Comparison of ENCODE assay signal across 29 mouse cellular contexts in the genomic region with DNA sequence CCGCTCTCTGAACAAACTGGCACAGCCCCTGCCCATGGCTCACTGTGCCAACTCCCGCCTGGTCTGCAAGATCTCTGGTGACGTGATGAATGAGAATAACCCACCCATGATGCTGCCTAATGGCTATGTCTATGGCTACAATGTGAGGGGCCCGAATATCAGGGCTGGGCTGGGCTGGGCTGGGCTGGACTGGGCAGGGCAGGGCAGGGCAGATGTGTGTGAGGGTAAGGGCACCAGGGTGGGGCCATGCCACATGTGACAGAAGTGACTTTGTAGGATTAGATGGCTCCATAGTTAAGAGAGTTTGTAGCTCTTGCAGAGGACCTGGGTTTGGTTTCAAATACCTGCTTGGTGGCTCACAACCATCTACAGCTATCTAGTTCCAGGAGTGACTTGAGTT. TPM values are rescaled to one million over a fixed set of nuclear protein-coding genes. Genes with fewer than 3 reads are reported as not detected.
DNase-seq lines count a peak whose midpoint lies in the region; ATAC-seq and TF ChIP-seq lines count a peak whose summit lies in the region.
"Had no signal": no experiment of that assay in that cellular context is flagged by ENCODE, and none has a peak within 500 bp of the region (broad histone marks: within the 10 kb centered on the region; RNA-seq: fewer than 3 reads in every experiment).

No protein-coding gene starts in this region.

- H3K9ac ChIP-seq in liver, embryonic 11.5 days (ENCODE audit: low read depth, low read length) = no peak overlapping the region
- H3K9ac ChIP-seq in MEL (ENCODE audit: control insufficient read depth, low read depth, low read length, poor library complexity, severe bottlenecking) = no peak overlapping the region
- peak overlapping the region; percentile 27; the same call in 1 of the 2 replicates for H3K9ac ChIP-seq in liver, embryonic 15.5 days
- H3K9ac ChIP-seq: embryonic facial prominence, embryonic 15.5 days; forebrain, embryonic 15.5 days; hindbrain, embryonic 13.5 days; kidney, embryonic 15.5 days; limb, embryonic 15.5 days; midbrain, embryonic 15.5 days had no signal

- H3K4me1 ChIP-seq in liver, embryonic 11.5 days (replicated peaks; ENCODE audit: control insufficient read depth, insufficient read depth, low read length) = no peaks in the 10 kb centered on the region
- H3K4me1 ChIP-seq in MEL (ENCODE audit: control insufficient read depth in 1 of 2, insufficient read depth in 2 of 2, low read length in 2 of 2) = no peaks in the 10 kb centered on the region
- H3K4me1 ChIP-seq in erythroblast, embryonic 14.5 days (ENCODE audit: control insufficient read depth) = peaks cover 44% of the 10 kb centered on the region
- H3K4me1 ChIP-seq in liver, embryonic 15.5 days (replicated peaks) = peaks cover 26% of the 10 kb centered on the region
- no peaks in the 10 kb centered on the region for H3K4me1 ChIP-seq in lung, adult 2 months (ENCODE audit: control insufficient read depth, insufficient read depth, low read length)
- H3K4me1 ChIP-seq: embryonic facial prominence, embryonic 10.5 days; embryonic facial prominence, embryonic 15.5 days; forebrain, embryonic 10.5 days; forebrain, embryonic 15.5 days; hindbrain, embryonic 13.5 days; kidney, embryonic 15.5 days; limb, embryonic 15.5 days; midbrain, embryonic 15.5 days had no signal

- DNase-seq in liver (peak; percentile 57), MEL (ENCODE audit: low read depth, low spot score) (no peak)
- DNase-seq in liver, embryonic 11.5 days (ENCODE audit: low spot score) = no peak
- DNase-seq in thymus, adult 18-20 months = no peak
- no peak for DNase-seq in heart, postnatal 10 days
- DNase-seq in lung, adult 2 months = no peak
- DNase-seq: cerebellum, adult 11-12 months; gastrocnemius, postnatal 25 days; heart, adult 11 months; kidney, adult 11 months; layer of hippocampus, postnatal 36 days; left cerebral cortex, postnatal 4 days; right cerebral cortex, adult 18-20 months; thymus, adult 2 months; thymus, postnatal 36 days had no signal

- H3K36me3 ChIP-seq in liver, embryonic 11.5 days (ENCODE audit: control insufficient read depth, insufficient read depth, low read length) = peaks cover 27% of the 10 kb centered on the region
- H3K36me3 ChIP-seq in MEL (ENCODE audit: control insufficient read depth in 1 of 2, insufficient read depth in 2 of 2, low read length in 2 of 2) = peaks cover 0 to 28% of the 10 kb centered on the region in 2 experiments; a peak in 2 of 4 replicates
- peaks cover 81% of the 10 kb centered on the region for H3K36me3 ChIP-seq in erythroblast, embryonic 14.5 days (ENCODE audit: control insufficient read depth)
- H3K36me3 ChIP-seq in liver, embryonic 15.5 days (replicated peaks) = peaks cover 75% of the 10 kb centered on the region

- no peaks in the 10 kb centered on the region for H3K27me3 ChIP-seq in liver, embryonic 11.5 days (replicated peaks; ENCODE audit: control insufficient read depth, insufficient read depth, low read length)
- H3K27me3 ChIP-seq in MEL (ENCODE audit: control insufficient read depth in 1 of 2, insufficient read depth in 2 of 2, low read length in 2 of 2) = no peaks in the 10 kb centered on the region
- H3K27me3 ChIP-seq in erythroblast, embryonic 14.5 days (ENCODE audit: control insufficient read depth) = no peaks in the 10 kb centered on the region
- no peaks in the 10 kb centered on the region for H3K27me3 ChIP-seq in liver, embryonic 15.5 days
- H3K27me3 ChIP-seq: embryonic facial prominence, embryonic 15.5 days; forebrain, embryonic 15.5 days; hindbrain, embryonic 13.5 days; kidney, embryonic 15.5 days; limb, embryonic 15.5 days; megakaryocyte, embryonic 14.5 days; midbrain, embryonic 15.5 days had no signal

- intact Hi-C loops in heart, postnatal 10 days (cut with DNase I) = no loop called here

- no peak for ATAC-seq in liver, embryonic 11.5 days (replicated peaks; ENCODE audit: low FRiP score)
- peak; percentile 89 for ATAC-seq in liver, embryonic 15.5 days (ENCODE audit: insufficient read depth)
- ATAC-seq: forebrain, embryonic 15.5 days; inflammation-experienced regulatory T-cells, adult 6 months had no signal

- TF ChIP-seq CTCF in MEL (IDR thresholded peaks at IDR 0.05 in 2 of 3, conservative IDR thresholded peaks at IDR 0.05 in 1 of 3; ENCODE audit: control insufficient read depth in 1 of 3, insufficient read depth in 1 of 3, low read depth in 2 of 3, low read length in 3 of 3, poor library complexity in 1 of 3, severe bottlenecking in 1 of 3) = no peak
- no peak for TF ChIP-seq CTCF in lung, adult 2 months (IDR thresholded peaks at IDR 0.05; ENCODE audit: insufficient read depth, low read length)

- H3K27ac ChIP-seq in liver, embryonic 11.5 days (ENCODE audit: low read depth, low read length) = no peak overlapping the region
- H3K27ac ChIP-seq in MEL (ENCODE audit: control insufficient read depth, low read depth, low read length) = no peak overlapping the region
- peak overlapping the region; percentile 73 for H3K27ac ChIP-seq in liver, embryonic 15.5 days (replicated peaks)
- H3K27ac ChIP-seq: embryonic facial prominence, embryonic 10.5 days; embryonic facial prominence, embryonic 15.5 days; forebrain, embryonic 10.5 days; forebrain, embryonic 15.5 days; hindbrain, embryonic 13.5 days; kidney, embryonic 15.5 days; layer of hippocampus, adult 2 months; limb, embryonic 15.5 days; midbrain, embryonic 15.5 days had no signal

- TF ChIP-seq POLR2A in MEL (IDR thresholded peaks at IDR 0.05; ENCODE audit: control insufficient read depth in 1 of 2, insufficient read depth in 1 of 2, low read depth in 1 of 2, low read length in 2 of 2, poor library complexity in 1 of 2) = no peak
- TF ChIP-seq POLR2A in lung, adult 2 months (IDR thresholded peaks at IDR 0.05; ENCODE audit: borderline replicate concordance, extremely low read depth, low read depth, low read length) = no peak

- no peak overlapping the region for H3K4me3 ChIP-seq in liver, embryonic 11.5 days (ENCODE audit: low read depth, low read length)
- no peak overlapping the region for H3K4me3 ChIP-seq in MEL (ENCODE audit: control insufficient read depth in 1 of 2, insufficient read depth in 1 of 2, low read depth in 2 of 2, low read length in 2 of 2)
- peak overlapping the region; percentile 40 for H3K4me3 ChIP-seq in erythroblast, embryonic 14.5 days (replicated peaks)
- peak overlapping the region; percentile 7 for H3K4me3 ChIP-seq in liver, embryonic 15.5 days (replicated peaks)
- H3K4me3 ChIP-seq in lung, adult 2 months (replicated peaks; ENCODE audit: extremely low read depth, low read depth, low read length) = no peak overlapping the region
- H3K4me3 ChIP-seq: embryonic facial prominence, embryonic 10.5 days; embryonic facial prominence, embryonic 15.5 days; forebrain, embryonic 10.5 days; forebrain, embryonic 15.5 days; hindbrain, embryonic 13.5 days; kidney, embryonic 15.5 days; layer of hippocampus, adult 2 months; limb, embryonic 15.5 days; megakaryocyte, embryonic 14.5 days; midbrain, embryonic 15.5 days had no signal

- TF ChIP-seq RAD21 in MEL (IDR thresholded peaks at IDR 0.05; ENCODE audit: low read depth, low read length) = no peak

- no peaks in the 10 kb centered on the region for H3K9me3 ChIP-seq in liver, embryonic 11.5 days (ENCODE audit: control insufficient read depth, low read length)
- H3K9me3 ChIP-seq in MEL (replicated peaks; ENCODE audit: insufficient read depth, low read length) = no peaks in the 10 kb centered on the region
- no peaks in the 10 kb centered on the region for H3K9me3 ChIP-seq in erythroblast, embryonic 14.5 days (ENCODE audit: control insufficient read depth, low read length)
- no peaks in the 10 kb centered on the region for H3K9me3 ChIP-seq in liver, embryonic 15.5 days (replicated peaks)
- H3K9me3 ChIP-seq: embryonic facial prominence, embryonic 10.5 days; embryonic facial prominence, embryonic 15.5 days; forebrain, embryonic 10.5 days; forebrain, embryonic 15.5 days; hindbrain, embryonic 13.5 days; kidney, embryonic 15.5 days; limb, embryonic 15.5 days; megakaryocyte, embryonic 14.5 days; midbrain, embryonic 15.5 days had no signal

- H3K79me2 ChIP-seq in MEL (ENCODE audit: control insufficient read depth, insufficient read depth, low read length, poor library complexity) = no peaks in the 10 kb centered on the region

- no peak overlapping the region for H3K4me2 ChIP-seq in liver, embryonic 11.5 days
- H3K4me2 ChIP-seq in liver, embryonic 15.5 days = peak overlapping the region; percentile 49
- H3K4me2 ChIP-seq: embryonic facial prominence, embryonic 15.5 days; forebrain, embryonic 15.5 days; heart, embryonic 11.5 days; hindbrain, embryonic 13.5 days; kidney, embryonic 15.5 days; limb, embryonic 15.5 days; midbrain, embryonic 15.5 days had no signal

- TF ChIP-seq EP300 in MEL (IDR thresholded peaks at IDR 0.05; ENCODE audit: low read depth in 1 of 2, low read length in 2 of 2) = no peak

- WGBS in liver, embryonic 11.5 days = 87% methylated on average over 4 of the region's 4 CpGs
- 60% methylated on average over 4 of the region's 4 CpGs for WGBS in liver, embryonic 15.5 days (ENCODE audit: insufficient replicate concordance)
- WGBS in lung, adult 2 months = 95% methylated on average over 4 of the region's 4 CpGs

TF ChIP-seq in MEL, 35 proteins besides CTCF, POLR2A, EP300 and RAD21:
- TF ChIP-seq MXI1 (IDR thresholded peaks at IDR 0.05; ENCODE audit: low read depth, low read length) (0 out of 2 replicates have a peak, but pooled peaks have one; percentile 8), USF2 (IDR thresholded peaks at IDR 0.05; ENCODE audit: borderline replicate concordance in 1 of 2, insufficient read depth in 1 of 2, low read depth in 1 of 2, low read length in 2 of 2) (no peak)
TF ChIP-seq in MEL: peak in this region for 1.

RNA-seq across cellular contexts. Expression of gene Uvssa, which starts 6.7 kb away (rescaled TPM):
- 4.9 and 5.6 TPM in 2 replicates for polyA plus RNA-seq in liver, embryonic 11.5 days (2014; fragmentation: Nextera tagmentation; extraction: Ambion mirVana)
- 4.7 and 6.3 TPM in 2 replicates for total RNA-seq in MEL (2012; rRNA removed)
- 10 to 100 TPM in 1 of 2 experiments, not detected in 1; 10.6 TPM for polyA plus RNA-seq in MEL (2012; ENCODE audit: insufficient read depth in 1 of 2, insufficient read length in 2 of 2, low read depth in 1 of 2, low replicate concordance in 2 of 2, missing spikeins in 1 of 2)
- polyA plus RNA-seq in erythroblast, embryonic 14.5 days (2012) = 0.09 and 0.12 TPM in 2 replicates
- polyA plus RNA-seq in liver, embryonic 15.5 days (2015; fragmentation: Nextera tagmentation; extraction: Ambion mirVana) = 2.5 and 2.8 TPM in 2 replicates
- total RNA-seq in heart, postnatal 10 days (2021) = 1 to 10 TPM; 6.0 to 6.6 TPM
- 4.8 and 5.9 TPM in 2 replicates for polyA plus RNA-seq in lung, adult 2 months (2012; rRNA removed)

RNA-seq across cellular contexts. Expression of gene Maea, which starts 36.4 kb away (rescaled TPM):
- 103 and 106 TPM in 2 replicates for polyA plus RNA-seq in liver, embryonic 11.5 days (2014; fragmentation: Nextera tagmentation; extraction: Ambion mirVana)
- 140 and 151 TPM in 2 replicates for total RNA-seq in MEL (2012; rRNA removed)
- polyA plus RNA-seq in MEL (2012; ENCODE audit: insufficient read depth in 1 of 2, insufficient read length in 2 of 2, low read depth in 1 of 2, low replicate concordance in 2 of 2, missing spikeins in 1 of 2) = 100 to 1,000 TPM in 1 of 2 experiments, not detected in 1; 224 TPM
- 8.4 and 8.7 TPM in 2 replicates for polyA plus RNA-seq in erythroblast, embryonic 14.5 days (2012)
- 48.0 and 48.5 TPM in 2 replicates for polyA plus RNA-seq in liver, embryonic 15.5 days (2015; fragmentation: Nextera tagmentation; extraction: Ambion mirVana)
- total RNA-seq in heart, postnatal 10 days (2021) = 100 to 1,000 TPM; 125 to 126 TPM
- 97.4 and 114 TPM in 2 replicates for polyA plus RNA-seq in lung, adult 2 months (2012; rRNA removed)

Comparison
In these comparisons a context has a peak if more than half of its experiments do, and no peak if none do; other contexts are left out.
1. H3K4me3 ChIP-seq: peak in erythroblast, embryonic 14.5 days (single experiment) and liver, embryonic 15.5 days (single experiment); none in liver, embryonic 11.5 days (single experiment), MEL (0 of 2) and lung, adult 2 months (single experiment).